Mouse (Mus musculus): Measurements from ENCODE around the gene Bcl6b. TPM values are rescaled to one million over a fixed set of nuclear protein-coding genes. Genes with fewer than 3 reads are reported as not detected.

Bcl6b gene
- polyA plus RNA-seq, 1 experiment from 2014 or later, result 4.9 TPM

GRCm38 (mm10) chr11:70206801-70207200, 22.8 kb downstream of the Bcl6b start:
- Histone ChIP-seq H3K27ac (ENCODE audit: low read depth, low read length) (no peak overlapping the region), H3K36me3 (ENCODE audit: control insufficient read depth, insufficient read depth, low read length) (no peaks in the 10 kb centered on the region), H3K27me3 (ENCODE audit: control insufficient read depth, insufficient read depth, low read length) (no peaks in the 10 kb centered on the region), H3K4me1 (replicated peaks; ENCODE audit: control insufficient read depth, insufficient read depth, low read length) (no peaks in the 10 kb centered on the region), H3K4me2 (ENCODE audit: low read depth, low read length, severe bottlenecking) (no peak overlapping the region), H3K9ac (ENCODE audit: low read length) (no peak overlapping the region), H3K4me3 (ENCODE audit: low read depth, low read length) (no peak overlapping the region), H3K9me3 (ENCODE audit: control insufficient read depth, low read length) (no peaks in the 10 kb centered on the region)
- ATAC-seq (replicated peaks; ENCODE audit: low FRiP score) (no peak), DNase-seq (ENCODE audit: low spot score) (no peak)
- WGBS, result 87% methylated on average over 2 of the region's 2 CpGs

- Histone ChIP-seq H3K4me1 (replicated peaks; ENCODE audit: control insufficient read depth, insufficient read depth, low read length) (no peaks in the 10 kb centered on the region), H3K27me3 (ENCODE audit: control insufficient read depth, insufficient read depth, low read length) (no peaks in the 10 kb centered on the region), H3K4me3 (ENCODE audit: low read depth, low read length) (no peak overlapping the region), H3K27ac (ENCODE audit: low read depth, low read length) (no peak overlapping the region), H3K36me3 (ENCODE audit: control insufficient read depth, insufficient read depth, low read length) (no peaks in the 10 kb centered on the region), H3K9me3 (ENCODE audit: control insufficient read depth, low read length) (no peaks in the 10 kb centered on the region), H3K9ac (ENCODE audit: low read length) (no peak overlapping the region), H3K4me2 (ENCODE audit: low read depth, low read length, severe bottlenecking) (no peak overlapping the region)
- peak; percentile 91 for DNase-seq (ENCODE audit: low spot score)
- WGBS, result 35% methylated on average over 5 of the region's 5 CpGs
- no peak for ATAC-seq (replicated peaks; ENCODE audit: low FRiP score)
Observed at GRCm38 (mm10) chr11:70201691-70202090, 27.9 kb downstream of the Bcl6b start.

GRCm38 (mm10) chr11:70200036-70200608, 29.5 kb downstream of the Bcl6b start:
- H3K36me3 ChIP-seq (ENCODE audit: control insufficient read depth, insufficient read depth, low read length), result no peaks in the 10 kb centered on the region
- H3K4me1 ChIP-seq (replicated peaks; ENCODE audit: control insufficient read depth, insufficient read depth, low read length), result no peaks in the 10 kb centered on the region
- DNase-seq (ENCODE audit: low spot score), result no peak
- 83% methylated on average over 5 of the region's 5 CpGs for WGBS
- no peaks in the 10 kb centered on the region for H3K9me3 ChIP-seq (ENCODE audit: control insufficient read depth, low read length)
- H3K4me3 ChIP-seq (ENCODE audit: low read depth, low read length), result no peak overlapping the region
- H3K4me2 ChIP-seq (ENCODE audit: low read depth, low read length, severe bottlenecking), result no peak overlapping the region
- no peak for ATAC-seq (replicated peaks; ENCODE audit: low FRiP score)
- H3K27ac ChIP-seq (ENCODE audit: low read depth, low read length), result no peak overlapping the region
- H3K9ac ChIP-seq (ENCODE audit: low read length), result no peak overlapping the region
- no peaks in the 10 kb centered on the region for H3K27me3 ChIP-seq (ENCODE audit: control insufficient read depth, insufficient read depth, low read length)

- WGBS, result 84% methylated on average over 8 of the region's 8 CpGs
- Histone ChIP-seq H3K4me1 (replicated peaks; ENCODE audit: control insufficient read depth, insufficient read depth, low read length) (no peaks in the 10 kb centered on the region), H3K4me3 (ENCODE audit: low read depth, low read length) (no peak overlapping the region), H3K27ac (ENCODE audit: low read depth, low read length) (no peak overlapping the region), H3K27me3 (ENCODE audit: control insufficient read depth, insufficient read depth, low read length) (no peaks in the 10 kb centered on the region), H3K9ac (ENCODE audit: low read length) (no peak overlapping the region), H3K4me2 (ENCODE audit: low read depth, low read length, severe bottlenecking) (no peak overlapping the region), H3K36me3 (ENCODE audit: control insufficient read depth, insufficient read depth, low read length) (no peaks in the 10 kb centered on the region), H3K9me3 (ENCODE audit: control insufficient read depth, low read length) (no peaks in the 10 kb centered on the region)
- no peak for ATAC-seq (replicated peaks; ENCODE audit: low FRiP score)
- DNase-seq (ENCODE audit: low spot score), result no peak
Observed at GRCm38 (mm10) chr11:70199107-70199506, 30.5 kb downstream of the Bcl6b start.

GRCm38 (mm10) chr11:70198332-70198731, 31.3 kb downstream of the Bcl6b start:
- Histone ChIP-seq H3K4me3 (ENCODE audit: low read depth, low read length) (no peak overlapping the region), H3K9me3 (ENCODE audit: control insufficient read depth, low read length) (no peaks in the 10 kb centered on the region), H3K4me1 (replicated peaks; ENCODE audit: control insufficient read depth, insufficient read depth, low read length) (no peaks in the 10 kb centered on the region), H3K27ac (ENCODE audit: low read depth, low read length) (no peak overlapping the region), H3K36me3 (ENCODE audit: control insufficient read depth, insufficient read depth, low read length) (no peaks in the 10 kb centered on the region), H3K4me2 (ENCODE audit: low read depth, low read length, severe bottlenecking) (no peak overlapping the region), H3K9ac (ENCODE audit: low read length) (no peak overlapping the region), H3K27me3 (ENCODE audit: control insufficient read depth, insufficient read depth, low read length) (no peaks in the 10 kb centered on the region)
- WGBS, result 87% methylated on average over 3 of the region's 3 CpGs
- no peak for ATAC-seq (replicated peaks; ENCODE audit: low FRiP score)
- DNase-seq (ENCODE audit: low spot score), result no peak

GRCm38 (mm10) chr11:70193354-70194285, 36.0 kb downstream of the Bcl6b start:
- ATAC-seq (replicated peaks; ENCODE audit: low FRiP score), result no peak

GRCm38 (mm10) chr11:70192157-70192556, 37.4 kb downstream of the Bcl6b start:
- Histone ChIP-seq H3K4me1 (replicated peaks; ENCODE audit: control insufficient read depth, insufficient read depth, low read length) (no peaks in the 10 kb centered on the region), H3K27ac (ENCODE audit: low read depth, low read length) (no peak overlapping the region), H3K36me3 (ENCODE audit: control insufficient read depth, insufficient read depth, low read length) (no peaks in the 10 kb centered on the region), H3K9me3 (ENCODE audit: control insufficient read depth, low read length) (no peaks in the 10 kb centered on the region), H3K27me3 (ENCODE audit: control insufficient read depth, insufficient read depth, low read length) (no peaks in the 10 kb centered on the region), H3K9ac (ENCODE audit: low read length) (no peak overlapping the region), H3K4me3 (ENCODE audit: low read depth, low read length) (no peak overlapping the region), H3K4me2 (ENCODE audit: low read depth, low read length, severe bottlenecking) (no peak overlapping the region)
- ATAC-seq (replicated peaks; ENCODE audit: low FRiP score) (no peak), DNase-seq (ENCODE audit: low spot score) (no peak)
- 85% methylated on average over 4 of the region's 4 CpGs for WGBS

More at GRCm38 (mm10) chr11:70193354-70194285, 36.0 kb downstream of the Bcl6b start:
- no peak for DNase-seq (ENCODE audit: low spot score)
- Histone ChIP-seq H3K4me2 (ENCODE audit: low read depth, low read length, severe bottlenecking) (no peak overlapping the region), H3K4me3 (ENCODE audit: low read depth, low read length) (no peak overlapping the region), H3K9me3 (ENCODE audit: control insufficient read depth, low read length) (no peaks in the 10 kb centered on the region), H3K4me1 (replicated peaks; ENCODE audit: control insufficient read depth, insufficient read depth, low read length) (no peaks in the 10 kb centered on the region), H3K27me3 (ENCODE audit: control insufficient read depth, insufficient read depth, low read length) (no peaks in the 10 kb centered on the region), H3K27ac (ENCODE audit: low read depth, low read length) (no peak overlapping the region), H3K9ac (ENCODE audit: low read length) (no peak overlapping the region), H3K36me3 (ENCODE audit: control insufficient read depth, insufficient read depth, low read length) (no peaks in the 10 kb centered on the region)
- WGBS, result 70% methylated on average over 11 of the region's 11 CpGs

- ATAC-seq (replicated peaks; ENCODE audit: low FRiP score), result no peak
- H3K4me3 ChIP-seq (ENCODE audit: low read depth, low read length), result no peak overlapping the region
- 89% methylated on average over 6 of the region's 6 CpGs for WGBS
- H3K27ac ChIP-seq (ENCODE audit: low read depth, low read length), result no peak overlapping the region
- no peak overlapping the region for H3K4me2 ChIP-seq (ENCODE audit: low read depth, low read length, severe bottlenecking)
- DNase-seq (ENCODE audit: low spot score), result no peak
- no peaks in the 10 kb centered on the region for H3K9me3 ChIP-seq (ENCODE audit: control insufficient read depth, low read length)
- no peak overlapping the region for H3K9ac ChIP-seq (ENCODE audit: low read length)
- H3K36me3 ChIP-seq (ENCODE audit: control insufficient read depth, insufficient read depth, low read length), result no peaks in the 10 kb centered on the region
- no peaks in the 10 kb centered on the region for H3K27me3 ChIP-seq (ENCODE audit: control insufficient read depth, insufficient read depth, low read length)
- no peaks in the 10 kb centered on the region for H3K4me1 ChIP-seq (replicated peaks; ENCODE audit: control insufficient read depth, insufficient read depth, low read length)
Observed at GRCm38 (mm10) chr11:70191188-70191587, 38.4 kb downstream of the Bcl6b start.

Data from forebrain, embryonic 11.5 days (tissue).